Mouse (Mus musculus) midbrain, postnatal 0 days (tissue): ENCODE results near the gene Ccdc39. TPM values are rescaled to one million over a fixed set of nuclear protein-coding genes. Genes with fewer than 3 reads are reported as not detected.

Experiments used
- ATAC-seq: fragments of 200-750 bp; cut with Nextera tagmentation; 2 replicates; pipeline ENCODE4 v1.8.0; 2017; ENCODE audit warnings: moderate number of reproducible peaks, mild to moderate bottlenecking, moderate TSS enrichment, moderate library complexity; ENCODE audit not compliant: low FRiP score
- DNase-seq: peaks from one replicate; pipeline ENCODE4 v3.0.0-alpha.2; 2015; ENCODE audit warnings: low spot score
- H3K27ac ChIP-seq: fragments of 300-500 bp; sonication (generic); 2 replicates; pipeline ENCODE4 v1.5.1; 2014; ENCODE audit warnings: low read depth, mild to moderate bottlenecking, low read length, mixed read lengths
- H3K27me3 ChIP-seq: fragments of 300-500 bp; sonication (generic); 2 replicates; pipeline ENCODE4 v1.6.1; 2014; ENCODE audit warnings: low read length, control low read depth, mixed read lengths; ENCODE audit not compliant: insufficient read depth
- H3K36me3 ChIP-seq: fragments of 300-500 bp; sonication (generic); 2 replicates; pipeline ENCODE4 v1.6.1; 2014; ENCODE audit warnings: low read length, control low read depth, mixed read lengths; ENCODE audit not compliant: insufficient read depth
- H3K4me1 ChIP-seq: fragments of 300-500 bp; sonication (generic); 2 replicates; pipeline ENCODE4 v1.6.1; 2014; ENCODE audit warnings: mild to moderate bottlenecking, control low read depth, antibody characterized with exemption, low read length, mixed read lengths; ENCODE audit not compliant: insufficient read depth
- H3K4me2 ChIP-seq: fragments of 300-500 bp; sonication (generic); 2 replicates; pipeline ENCODE4 v1.6.1; 2014; ENCODE audit warnings: low read depth, mild to moderate bottlenecking, low read length, mixed read lengths; ENCODE audit not compliant: poor library complexity, severe bottlenecking
- H3K4me3 ChIP-seq: fragments of 300-500 bp; sonication (generic); 2 replicates; pipeline ENCODE4 v1.5.1; 2014; ENCODE audit warnings: low read depth, mild to moderate bottlenecking, low read length, moderate library complexity
- H3K9ac ChIP-seq: fragments of 300-500 bp; sonication (generic); replicated peaks from 2 replicates; pipeline ENCODE4 v1.6.1; 2014; ENCODE audit warnings: mild to moderate bottlenecking, low read length, moderate library complexity, mixed read lengths; ENCODE audit not compliant: poor library complexity, severe bottlenecking
- H3K9me3 ChIP-seq: fragments of 300-500 bp; sonication (generic); 2 replicates; pipeline ENCODE4 v1.6.1; 2016; ENCODE audit warnings: low read length, control low read depth
- CTCF ChIP-seq: IDR thresholded peaks from 2 replicates; pipeline ENCODE4 v1.5.1; 2016; ENCODE audit warnings: antibody characterized with exemption, mild to moderate bottlenecking
- WGBS: fragments of 180-500 bp; shearing (Covaris S2); extraction: QIAGEN DNeasy Blood & Tissue Kit; methylation state at CpG from one replicate; pipeline ENCODE4 v1.1.7; 2014; 5-methylcytosine and 5-hydroxymethylcytosine counted together
- polyA plus RNA-seq: library from polyadenylated mRNA; unstranded; fragments of >200 nt; fragmentation: Nextera tagmentation; extraction: Ambion mirVana; gene quantifications from 2 replicates; pipeline ENCODE4 v1.2.1, GENCODE M21; 2015
- total RNA-seq: library from RNA; depleted of rRNA; stranded (reverse); fragments of >200 nt; gene quantifications from 2 replicates; pipeline ENCODE4 v1.2.3, GENCODE M21; 2014; rRNA removed

Ccdc39 gene
- total and polyA plus RNA-seq, 2 experiments from 2014 or later = 17.3 to 28.6 TPM

GRCm38 (mm10) chr3:33807151-33807550 lies 37.0 kb downstream of the Ccdc39 start:
- Histone ChIP-seq H3K4me3 (no peak overlapping the region), H3K9me3 (no peaks in the 10 kb centered on the region), H3K27me3 (no peaks in the 10 kb centered on the region), H3K9ac (no peak overlapping the region), H3K4me2 (no peak overlapping the region), H3K36me3 (peaks cover 20% of the 10 kb centered on the region), H3K4me1 (no peaks in the 10 kb centered on the region), H3K27ac (no peak overlapping the region)
- ATAC-seq (no peak), DNase-seq (no peak)
- no peak for TF ChIP-seq CTCF
- 82% methylated on average over 1 of the region's 1 CpGs for WGBS

- ATAC-seq = peak; percentile 17
- 0% methylated on average over 16 of the region's 16 CpGs for WGBS
These were observed 43.6 kb downstream of the Ccdc39 start for GRCm38 (mm10) chr3:33800513-33800820.

GRCm38 (mm10) chr3:33799617-33800512 lies 44.2 kb downstream of the Ccdc39 start, which contains the start of gene Ttc14:
TSS of gene Ttc14 (plus strand) at chr3:33799832.
- peak; percentile 58 for TF ChIP-seq CTCF
- Histone ChIP-seq H3K27me3 (no peaks in the 10 kb centered on the region), H3K9ac (peak within 1 kb of the TSS; percentile 93), H3K4me3 (peak within 1 kb of the TSS; percentile 99), H3K4me1 (no peaks in the 10 kb centered on the region), H3K36me3 (no peaks in the 10 kb centered on the region), H3K27ac (peak within 1 kb of the TSS; percentile 98), H3K4me2 (peak within 1 kb of the TSS; percentile 80), H3K9me3 (no peaks in the 10 kb centered on the region)
- under 1% methylated on average over 88 of the region's 90 CpGs for WGBS
- DNase-seq = peak; percentile 98
- peak; percentile 100 for ATAC-seq

More at GRCm38 (mm10) chr3:33800513-33800820, 43.6 kb downstream of the Ccdc39 start:
- Histone ChIP-seq H3K9me3 (no peaks in the 10 kb centered on the region), H3K9ac (peak overlapping the region; percentile 93), H3K4me3 (peak overlapping the region; percentile 99), H3K27me3 (no peaks in the 10 kb centered on the region), H3K36me3 (peaks cover 4% of the 10 kb centered on the region; the same call in 1 of the 2 replicates), H3K4me2 (peak overlapping the region; percentile 80), H3K27ac (peak overlapping the region; percentile 98), H3K4me1 (no peaks in the 10 kb centered on the region)
- peak; percentile 13 for DNase-seq
- TF ChIP-seq CTCF = no peak

- Histone ChIP-seq H3K36me3 (no peaks in the 10 kb centered on the region), H3K27ac (no peak overlapping the region), H3K9ac (no peak overlapping the region), H3K27me3 (no peaks in the 10 kb centered on the region), H3K4me2 (no peak overlapping the region), H3K4me3 (no peak overlapping the region), H3K9me3 (no peaks in the 10 kb centered on the region), H3K4me1 (no peaks in the 10 kb centered on the region)
- peak; percentile 78 for DNase-seq
- peak; percentile 79 for TF ChIP-seq CTCF
- ATAC-seq = peak; percentile 47; the same call in 1 of the 2 replicates
These were observed 53.1 kb downstream of the Ccdc39 start for GRCm38 (mm10) chr3:33790975-33791374.

Other genes with a start within 250 kb of the Ccdc39 start
- gene Ttc14, start 44.5 kb downstream of the Ccdc39 start, total RNA-seq = 51.8 and 60.8 TPM in 2 replicates
- 54.2 and 62.5 TPM in 2 replicates for gene Ttc14, start 44.5 kb downstream of the Ccdc39 start, polyA plus RNA-seq
- 39.3 and 68.2 TPM in 2 replicates for gene Fxr1, start 175.6 kb upstream of the Ccdc39 start, total RNA-seq
- gene Fxr1, start 175.6 kb upstream of the Ccdc39 start, polyA plus RNA-seq = 26.1 and 28.1 TPM in 2 replicates
- gene Dnajc19, start 237.0 kb upstream of the Ccdc39 start, total RNA-seq = 79.9 and 85.9 TPM in 2 replicates
- gene Dnajc19, start 237.0 kb upstream of the Ccdc39 start, polyA plus RNA-seq = 169 and 176 TPM in 2 replicates